Mouse (Mus musculus): ENCODE results near the gene Mpp3. TPM values are rescaled to one million over a fixed set of nuclear protein-coding genes. Genes with fewer than 3 reads are reported as not detected.

Gene Mpp3
- polyA plus RNA-seq, 1 experiment from 2014 or later = 3.3 TPM

Other genes with a start within 250 kb of the Mpp3 start
- gene Etv4, start 243.1 kb downstream of the Mpp3 start, polyA plus RNA-seq (2014; fragmentation: Nextera tagmentation; extraction: Ambion mirVana) = 4.0 and 4.8 TPM in 2 replicates
- 13.8 and 13.9 TPM in 2 replicates for gene Meox1, start 134.1 kb downstream of the Mpp3 start, polyA plus RNA-seq (2014; fragmentation: Nextera tagmentation; extraction: Ambion mirVana)
- 0.12 and 0.55 TPM in 2 replicates for gene Sost, start 61.4 kb downstream of the Mpp3 start, polyA plus RNA-seq (2014; fragmentation: Nextera tagmentation; extraction: Ambion mirVana)
- not detected in 2 replicates for gene Cfap97d1, start 44.2 kb downstream of the Mpp3 start, polyA plus RNA-seq (2014; fragmentation: Nextera tagmentation; extraction: Ambion mirVana)
- gene Dusp3, start 41.4 kb downstream of the Mpp3 start, polyA plus RNA-seq (2014; fragmentation: Nextera tagmentation; extraction: Ambion mirVana) = 56.4 and 58.9 TPM in 2 replicates
- 4.2 and 4.8 TPM in 2 replicates for gene Cd300lg, start 13.0 kb upstream of the Mpp3 start, polyA plus RNA-seq (2014; fragmentation: Nextera tagmentation; extraction: Ambion mirVana)
- gene Mpp2, start 60.1 kb upstream of the Mpp3 start, polyA plus RNA-seq (2014; fragmentation: Nextera tagmentation; extraction: Ambion mirVana) = 6.0 and 6.8 TPM in 2 replicates
- gene Ppy, start 72.9 kb upstream of the Mpp3 start, polyA plus RNA-seq (2014; fragmentation: Nextera tagmentation; extraction: Ambion mirVana) = not detected in 2 replicates
- gene Pyy, start 79.4 kb upstream of the Mpp3 start, polyA plus RNA-seq (2014; fragmentation: Nextera tagmentation; extraction: Ambion mirVana) = not detected in 2 replicates
- not detected in 2 replicates for gene Nags, start 117.1 kb upstream of the Mpp3 start, polyA plus RNA-seq (2014; fragmentation: Nextera tagmentation; extraction: Ambion mirVana)
- gene Tmem101, start 127.9 kb upstream of the Mpp3 start, polyA plus RNA-seq (2014; fragmentation: Nextera tagmentation; extraction: Ambion mirVana) = 28.2 and 34.1 TPM in 2 replicates
- 60.3 and 62.1 TPM in 2 replicates for gene Lsm12, start 156.8 kb upstream of the Mpp3 start, polyA plus RNA-seq (2014; fragmentation: Nextera tagmentation; extraction: Ambion mirVana)
- gene G6pc3, start 161.2 kb upstream of the Mpp3 start, polyA plus RNA-seq (2014; fragmentation: Nextera tagmentation; extraction: Ambion mirVana) = 24.8 and 27.8 TPM in 2 replicates
- gene Hdac5, start 201.7 kb upstream of the Mpp3 start, polyA plus RNA-seq (2014; fragmentation: Nextera tagmentation; extraction: Ambion mirVana) = 52.1 and 54.5 TPM in 2 replicates
- 8.7 and 10.3 TPM in 2 replicates for gene BC030867, start 220.4 kb upstream of the Mpp3 start, polyA plus RNA-seq (2014; fragmentation: Nextera tagmentation; extraction: Ambion mirVana)
- 0.09 and 0.11 TPM in 2 replicates for gene Asb16, start 240.3 kb upstream of the Mpp3 start, polyA plus RNA-seq (2014; fragmentation: Nextera tagmentation; extraction: Ambion mirVana)

All from heart, embryonic 14.5 days (tissue).